Mouse (Mus musculus) left cerebral cortex, adult 2 months (tissue): ENCODE data around the gene Ptpro. TPM values are rescaled to one million over a fixed set of nuclear protein-coding genes. Genes with fewer than 3 reads are reported as not detected.
A peak's percentile ranks its signal among the peaks of the same experiment; 100 is the strongest.

Experiments
- DNase-seq, 2 experiments: peaks; one replicate each; pipeline ENCODE4 v3.0.0; 2021 to 2022; ENCODE audit warnings: low spot score in 2 of 2, mixed read lengths in 1 of 2; ENCODE audit errors: extremely low spot score in 1 of 2
- H3K27ac ChIP-seq: fragments of 200-600 bp; 2 replicates; pipeline ENCODE4 v1.8.1; 2022
- H3K4me3 ChIP-seq: fragments of 200-600 bp; 2 replicates; pipeline ENCODE4 v1.8.1; 2022
- CTCF ChIP-seq: fragments of 200-600 bp; IDR thresholded peaks from 2 replicates; pipeline ENCODE4 v1.8.1; 2022; ENCODE audit warnings: antibody characterized with exemption, mild to moderate bottlenecking, moderate library complexity
- intact Hi-C: fragments of 180-260 bp; cut with DNase I; formaldehyde crosslinking; loops from one replicate; pipeline ENCODE4 v1.15.1; 2025
- total RNA-seq, 2 experiments: library from RNA; stranded (reverse); gene quantifications; 2 replicates each; pipeline ENCODE4 v1.2.3; 2021

Gene Ptpro
- total RNA-seq, 2 experiments from 2014 or later: 31.7 to 40.1 TPM

DNA sequence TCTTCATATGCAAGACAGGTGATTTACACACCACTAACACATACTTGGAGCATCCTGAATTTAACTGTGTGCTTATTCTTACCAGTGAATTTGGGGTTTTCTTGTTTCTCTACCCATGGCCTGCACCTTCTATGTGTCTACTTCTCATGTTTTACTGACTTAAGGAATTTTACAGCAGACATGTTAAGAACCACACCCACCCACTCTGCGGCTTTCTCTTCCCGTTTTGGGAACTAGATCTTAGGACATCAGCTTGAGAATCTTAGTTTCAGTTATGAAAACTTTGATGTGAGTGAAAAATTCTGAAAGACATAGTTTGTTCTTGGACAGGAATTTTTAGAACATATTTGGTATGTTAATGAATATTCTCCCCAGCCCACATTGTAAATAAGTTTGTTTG, 153.6 kb downstream of the Ptpro start:
- no peak for DNase-seq
- no peak for TF ChIP-seq CTCF
- no peak overlapping the region for H3K27ac ChIP-seq
- no peak overlapping the region for H3K4me3 ChIP-seq
- intact Hi-C loops: no loop called here

DNA sequence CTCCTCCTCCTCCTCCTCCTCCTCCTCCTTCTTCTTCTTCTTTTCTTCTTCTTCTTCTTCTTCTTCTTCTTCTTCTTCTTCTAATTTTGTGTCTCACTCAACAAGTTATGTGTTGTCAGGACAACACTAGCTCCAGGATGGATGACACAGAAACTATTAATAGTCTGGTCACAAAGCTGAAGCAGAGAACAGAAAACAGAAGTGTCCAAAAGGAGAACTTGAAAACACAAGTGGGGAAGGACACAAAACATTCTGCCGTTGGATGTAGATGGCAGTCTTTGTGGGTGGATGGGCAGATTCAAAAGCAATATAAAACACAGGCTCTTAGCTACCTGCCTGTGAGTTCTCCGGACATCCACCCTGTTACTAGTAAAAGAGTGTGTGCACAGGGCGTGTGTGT, 158.4 kb downstream of the Ptpro start:
- intact Hi-C loops: no loop called here
- no peak for TF ChIP-seq CTCF
- no peak overlapping the region for H3K4me3 ChIP-seq
- H3K27ac ChIP-seq: no peak overlapping the region
- no peak for DNase-seq

DNA sequence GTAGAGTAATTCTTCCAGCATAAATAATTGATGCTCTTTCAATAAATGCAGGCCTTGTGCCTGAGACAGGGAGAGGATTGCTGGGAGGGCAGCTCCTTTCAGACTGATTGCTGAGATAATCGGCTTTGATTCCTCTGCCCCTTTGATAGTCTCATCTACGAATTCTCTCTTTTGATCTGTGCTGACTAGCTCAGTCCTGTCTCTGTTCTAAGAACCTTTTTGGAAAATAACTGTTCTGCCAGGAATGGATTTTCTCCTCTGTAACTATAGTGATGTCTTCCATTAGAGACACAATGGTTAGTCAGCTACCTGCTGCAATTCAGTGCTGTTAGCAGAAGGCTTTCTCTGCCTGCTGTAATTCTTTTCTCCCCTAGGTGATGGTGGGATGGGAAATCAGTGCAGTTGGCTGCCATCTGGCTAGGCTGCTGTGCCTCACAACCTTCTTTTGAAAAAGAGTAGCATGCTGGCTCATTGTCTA, 159.8 kb downstream of the Ptpro start:
- DNase-seq: no peak
- Histone ChIP-seq H3K27ac (no peak overlapping the region), H3K4me3 (no peak overlapping the region)
- intact Hi-C loops: no loop called here
- no peak; the same call in 1 of the 2 replicates for TF ChIP-seq CTCF

DNA sequence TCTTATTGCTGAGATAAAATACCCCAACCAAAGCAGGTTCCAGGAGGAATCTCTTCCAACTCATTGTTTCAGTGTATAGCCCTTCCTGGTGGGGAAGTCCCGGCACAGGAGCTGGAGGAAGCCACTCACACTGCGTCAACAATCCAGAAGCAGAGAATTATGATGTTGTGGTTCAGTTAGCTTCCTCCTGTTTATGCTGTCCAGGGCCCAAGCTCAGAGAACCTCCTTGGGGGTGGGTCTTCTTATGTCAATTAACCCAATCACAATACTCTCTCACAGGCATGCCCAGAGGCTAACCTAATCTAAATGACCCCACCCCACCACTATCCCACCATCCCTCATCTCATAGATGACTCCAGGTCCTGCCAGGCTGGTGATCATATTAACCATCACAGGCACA, 160.9 kb downstream of the Ptpro start:
- intact Hi-C loops: no loop called here
- H3K4me3 ChIP-seq: no peak overlapping the region

DNA sequence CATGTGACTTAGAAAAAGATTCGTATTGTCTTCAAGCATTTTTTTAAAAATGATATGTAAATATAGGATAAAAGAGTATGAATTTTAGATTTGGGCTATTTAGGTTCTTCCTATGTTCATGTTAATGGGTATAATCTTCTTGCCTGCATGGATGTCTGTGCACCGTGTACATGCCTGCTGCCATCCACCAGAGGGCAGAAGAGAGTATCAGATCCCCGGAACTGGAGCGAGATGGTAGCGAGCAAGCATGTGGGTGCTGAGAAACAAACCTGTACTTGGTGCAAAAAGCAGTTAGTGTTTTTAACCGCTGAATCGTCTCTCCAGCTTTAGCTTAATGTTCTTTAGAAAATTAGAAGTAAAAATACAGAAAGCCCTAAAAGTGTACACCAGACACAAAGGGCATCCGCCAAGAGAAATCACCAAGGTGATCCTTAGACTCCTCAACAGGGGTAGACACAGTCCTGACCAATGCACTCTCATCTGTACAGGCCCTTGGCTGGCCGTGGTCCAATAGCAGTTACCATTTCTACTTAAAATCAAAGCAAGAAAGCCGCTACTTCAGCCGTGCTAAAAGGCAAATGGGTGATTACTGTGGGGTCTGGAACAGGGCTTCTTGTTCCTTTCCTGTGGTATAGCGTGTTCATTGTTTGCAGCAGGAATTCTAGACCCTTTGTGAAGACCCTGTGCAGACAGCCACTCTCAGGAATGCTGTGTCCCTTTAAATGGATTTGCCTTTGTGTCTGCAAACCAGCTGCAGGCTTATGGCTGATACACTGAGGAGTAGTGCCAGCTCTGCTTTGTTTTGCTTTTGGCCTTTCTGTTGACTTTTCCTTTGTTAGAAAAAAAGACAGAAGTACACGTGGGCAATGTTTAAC, 162.6 kb downstream of the Ptpro start:
- Histone ChIP-seq H3K27ac (no peak overlapping the region), H3K4me3 (no peak overlapping the region)
- peak; percentile 79 for TF ChIP-seq CTCF
- DNase-seq: peak; percentile 35 to 52
- intact Hi-C loops: loop anchor here (2.0 kb wide), 1 partner anchor 310 kb away; no protein-coding TSS in a partner anchor

More for the DNA sequence above, 160.9 kb downstream of the Ptpro start:
- no peak for DNase-seq
- no peak overlapping the region for H3K27ac ChIP-seq
- TF ChIP-seq CTCF: no peak

DNA sequence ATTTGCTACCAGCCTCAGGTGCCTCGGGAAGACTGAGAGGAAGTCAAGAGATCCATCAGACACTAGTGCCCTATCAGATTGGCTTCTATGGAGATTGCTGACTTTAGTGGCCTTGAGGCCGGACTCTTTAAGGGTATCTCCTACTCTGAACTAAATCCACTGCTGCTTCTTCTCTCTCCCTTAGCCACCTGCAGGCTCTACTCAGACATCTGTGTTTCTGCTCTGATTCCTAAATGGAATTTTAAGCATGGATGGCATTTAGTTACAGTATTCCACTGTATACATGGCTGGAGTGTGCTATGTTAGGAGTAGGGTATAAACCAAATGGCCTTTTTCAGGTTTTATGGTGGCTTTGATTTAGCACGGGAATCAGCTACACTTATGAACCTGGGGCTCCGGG, 170.7 kb downstream of the Ptpro start:
- no peak for TF ChIP-seq CTCF
- Histone ChIP-seq H3K4me3 (no peak overlapping the region), H3K27ac (no peak overlapping the region)
- DNase-seq: no peak
- intact Hi-C loops: no loop called here

DNA sequence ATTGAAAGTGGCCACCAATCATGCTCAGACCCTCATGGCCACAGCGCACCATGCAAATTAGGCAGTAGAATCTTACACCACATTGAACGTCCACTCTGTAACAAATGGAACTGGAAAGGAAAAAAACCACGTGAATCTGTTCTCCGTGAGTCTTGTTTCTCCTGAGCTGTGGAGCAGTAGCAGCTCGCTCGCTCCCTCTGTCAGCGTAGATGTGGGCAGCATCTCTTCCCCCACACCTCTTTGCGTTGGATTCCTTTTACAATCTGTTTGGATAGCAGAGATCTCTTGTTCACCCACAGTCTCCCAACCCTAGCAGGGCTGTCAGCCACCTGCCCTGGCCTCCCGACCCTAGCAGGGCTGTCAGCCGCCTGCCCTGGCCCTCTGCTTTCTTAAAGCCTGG, 171.7 kb downstream of the Ptpro start:
- intact Hi-C loops: no loop called here
- no peak for DNase-seq
- no peak; the same call in 1 of the 2 replicates for TF ChIP-seq CTCF
- Histone ChIP-seq H3K27ac (no peak overlapping the region), H3K4me3 (no peak overlapping the region)

DNA sequence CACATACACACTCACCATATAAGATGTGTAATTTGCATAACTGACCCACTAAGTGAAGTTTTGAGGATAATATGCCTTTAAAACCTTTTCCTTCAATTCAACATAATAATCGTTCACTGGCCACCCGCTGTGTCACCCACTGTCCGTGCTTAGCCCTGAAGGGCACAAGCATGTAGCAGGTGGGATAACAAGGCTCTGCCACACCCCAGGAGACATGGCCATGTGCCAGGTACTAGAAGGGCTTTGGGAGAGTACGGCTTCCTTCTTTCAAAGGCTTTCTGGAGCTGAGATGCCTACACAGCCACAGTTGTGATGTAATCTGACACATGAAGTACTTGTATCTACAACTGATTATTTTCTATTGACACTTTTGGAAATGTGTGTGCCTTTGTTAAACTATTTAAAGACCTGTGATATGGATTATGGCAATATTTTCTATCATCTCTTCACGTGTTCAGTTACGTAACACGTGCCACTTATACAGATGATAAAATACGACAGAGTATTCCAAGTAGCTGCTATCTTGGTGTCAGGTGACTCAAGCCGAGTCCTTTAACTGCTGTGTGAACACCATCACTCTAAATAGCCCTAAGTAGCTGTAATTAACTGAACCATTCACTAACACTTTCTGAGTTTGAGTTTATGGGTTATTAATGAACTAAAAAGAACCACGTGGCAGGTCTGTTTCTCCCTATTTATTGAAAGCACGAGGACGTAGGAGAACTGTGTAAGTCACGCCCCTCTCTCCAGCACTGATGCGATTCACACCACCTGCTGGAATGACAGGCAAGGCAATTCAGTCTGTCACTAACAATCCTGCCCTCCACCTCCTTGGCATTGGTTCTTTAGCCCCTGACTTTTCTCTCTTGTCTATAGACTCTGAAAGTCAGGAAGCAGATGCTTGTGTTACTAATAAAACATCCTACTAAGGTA, 173.6 kb downstream of the Ptpro start:
- no peak for TF ChIP-seq CTCF
- Histone ChIP-seq H3K27ac (no peak overlapping the region), H3K4me3 (no peak overlapping the region)
- no peak for DNase-seq
- intact Hi-C loops: no loop called here

DNA sequence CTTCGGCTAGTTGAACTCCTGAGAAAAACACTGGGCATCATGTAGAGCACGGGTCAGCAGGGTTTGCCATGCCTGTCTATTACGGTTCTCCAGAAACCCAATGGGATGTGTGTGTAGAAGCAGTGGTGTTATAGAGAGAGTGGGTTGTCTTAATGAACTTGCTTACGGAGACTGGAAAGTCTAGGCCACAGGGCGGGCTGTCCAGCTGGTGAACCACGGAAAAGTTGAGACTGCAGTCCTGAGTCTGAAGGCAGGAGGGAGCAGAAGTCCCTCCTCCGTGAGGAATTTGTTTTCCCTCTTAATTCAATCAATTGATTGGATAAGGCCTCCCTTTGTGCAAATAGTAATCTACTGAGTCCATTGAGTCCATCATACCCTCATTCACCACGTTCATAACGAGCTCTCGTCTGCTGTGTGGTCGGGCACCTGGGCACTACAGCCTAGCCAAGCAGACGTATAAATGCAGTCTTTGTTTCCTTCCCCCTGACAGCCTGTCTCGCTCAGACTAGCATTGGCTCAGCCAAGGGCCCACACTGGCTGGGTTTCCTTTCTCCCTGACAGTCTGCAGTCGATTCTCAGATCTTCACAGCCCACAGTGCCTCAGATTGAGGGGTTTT, 181.5 kb downstream of the Ptpro start:
- Histone ChIP-seq H3K27ac (no peak overlapping the region), H3K4me3 (no peak overlapping the region)
- intact Hi-C loops: no loop called here
- TF ChIP-seq CTCF: no peak
- DNase-seq: no peak

DNA sequence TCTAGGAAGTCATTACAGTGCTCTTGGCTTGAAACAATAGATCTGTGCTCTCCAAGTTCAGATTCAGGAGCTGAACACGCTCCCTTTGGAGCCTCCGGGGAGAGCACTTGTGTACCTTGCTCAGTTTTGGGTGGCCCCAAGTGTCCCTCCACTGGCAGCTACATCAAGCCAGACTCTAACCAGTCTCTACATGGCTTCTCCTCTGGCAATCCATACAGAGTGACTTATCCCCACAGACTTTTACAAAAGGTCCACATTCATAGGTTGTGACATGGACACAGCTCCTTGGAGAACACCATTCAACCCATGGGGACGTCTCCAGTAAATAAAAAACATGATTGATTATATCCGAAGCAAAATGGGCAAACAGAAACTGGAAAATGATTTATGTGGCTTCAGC, 185.4 kb downstream of the Ptpro start:
- intact Hi-C loops: no loop called here

DNA sequence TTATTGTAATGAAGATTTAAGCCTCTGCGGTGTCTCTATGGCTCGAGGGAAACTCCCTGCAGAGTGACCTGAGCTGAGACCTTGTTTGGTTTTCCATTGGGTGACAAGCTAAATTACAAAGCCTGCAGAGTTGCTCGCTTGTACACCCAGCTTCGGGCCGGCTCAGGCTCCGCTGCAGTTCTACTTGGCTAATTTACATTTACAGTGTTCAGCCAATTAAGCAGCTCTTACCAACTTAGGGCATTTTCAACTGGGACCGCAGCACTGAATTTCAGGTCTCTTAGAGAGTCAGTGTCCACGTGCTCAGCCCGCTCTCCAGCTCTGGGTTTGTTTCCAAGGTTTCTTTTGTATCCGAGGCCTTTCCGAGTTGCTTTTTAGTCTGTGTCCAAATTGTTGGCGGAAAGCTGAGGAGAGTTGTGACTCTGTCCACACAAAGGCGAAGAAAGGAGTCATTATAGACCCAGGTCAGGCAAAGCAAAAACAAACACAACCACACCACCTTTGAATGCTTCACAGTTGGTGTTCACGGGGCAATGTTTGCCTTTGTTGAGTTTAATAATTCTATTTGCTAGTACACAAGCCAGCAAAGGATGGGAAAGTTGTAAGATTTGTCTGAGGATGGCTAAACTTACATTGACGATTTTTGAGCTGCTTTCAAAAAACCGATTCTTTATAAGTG, 185.9 kb downstream of the Ptpro start:
- Histone ChIP-seq H3K27ac (no peak overlapping the region), H3K4me3 (no peak overlapping the region)
- no peak for TF ChIP-seq CTCF
- DNase-seq: no peak
- intact Hi-C loops: no loop called here

More for the DNA sequence above, 185.4 kb downstream of the Ptpro start:
- Histone ChIP-seq H3K4me3 (no peak overlapping the region), H3K27ac (no peak overlapping the region)
- DNase-seq: no peak
- no peak for TF ChIP-seq CTCF
